Mouse (Mus musculus) forebrain, embryonic 11.5 days (tissue): ENCODE data around the gene A930033H14Rik. TPM values are rescaled to one million over a fixed set of nuclear protein-coding genes. Genes with fewer than 3 reads are reported as not detected.

Experiments used
- ATAC-seq: fragments of 200-750 bp; cut with Nextera tagmentation; replicated peaks from 2 replicates; pipeline ENCODE4 v1.8.0; 2017; ENCODE audit warnings: moderate TSS enrichment; ENCODE audit not compliant: low FRiP score
- DNase-seq: peaks from one replicate; pipeline ENCODE4 v3.0.0-alpha.2; 2017; ENCODE audit warnings: low spot score
- H3K27ac ChIP-seq: fragments of 300-500 bp; sonication (generic); 2 replicates; pipeline ENCODE4 v1.5.1; 2014; ENCODE audit warnings: low read depth, low read length
- H3K27me3 ChIP-seq: fragments of 300-500 bp; sonication (generic); 2 replicates; pipeline ENCODE4 v1.6.1; 2014; ENCODE audit warnings: mild to moderate bottlenecking, low read length, mixed read lengths; ENCODE audit not compliant: control insufficient read depth, insufficient read depth
- H3K36me3 ChIP-seq: fragments of 300-500 bp; sonication (generic); 2 replicates; pipeline ENCODE4 v1.6.1; 2014; ENCODE audit warnings: mild to moderate bottlenecking, low read length, moderate library complexity, mixed read lengths; ENCODE audit not compliant: control insufficient read depth, insufficient read depth
- H3K4me1 ChIP-seq: fragments of 300-500 bp; sonication (generic); replicated peaks from 2 replicates; pipeline ENCODE4 v1.6.1; 2014; ENCODE audit warnings: low read length, mixed read lengths; ENCODE audit not compliant: control insufficient read depth, insufficient read depth
- H3K4me2 ChIP-seq: fragments of 300-500 bp; sonication (generic); 2 replicates; pipeline ENCODE4 v1.6.1; 2014; ENCODE audit warnings: low read depth, mild to moderate bottlenecking, low read length, moderate library complexity, mixed read lengths; ENCODE audit not compliant: severe bottlenecking
- H3K4me3 ChIP-seq: fragments of 300-500 bp; sonication (generic); 2 replicates; pipeline ENCODE4 v1.5.1; 2014; ENCODE audit warnings: low read depth, low read length
- H3K9ac ChIP-seq: fragments of 300-500 bp; sonication (generic); 2 replicates; pipeline ENCODE4 v1.6.1; 2014; ENCODE audit warnings: low read length
- H3K9me3 ChIP-seq: fragments of 300-500 bp; sonication (generic); 2 replicates; pipeline ENCODE4 v1.6.1; 2016; ENCODE audit warnings: low read length, mixed read lengths; ENCODE audit not compliant: control insufficient read depth
- WGBS: fragments of 180-500 bp; shearing (Covaris S2); extraction: QIAGEN DNeasy Blood & Tissue Kit; methylation state at CpG from one replicate; pipeline ENCODE4 v1.1.7; 2014; 5-methylcytosine and 5-hydroxymethylcytosine counted together
- polyA plus RNA-seq: library from polyadenylated mRNA; unstranded; fragments of >200 nt; fragmentation: Nextera tagmentation; extraction: Ambion mirVana; gene quantifications from 2 replicates; pipeline ENCODE4 v1.2.1, GENCODE M21; 2014

A930033H14Rik gene
- 1.4 and 1.9 TPM in 2 replicates for polyA plus RNA-seq

DNA sequence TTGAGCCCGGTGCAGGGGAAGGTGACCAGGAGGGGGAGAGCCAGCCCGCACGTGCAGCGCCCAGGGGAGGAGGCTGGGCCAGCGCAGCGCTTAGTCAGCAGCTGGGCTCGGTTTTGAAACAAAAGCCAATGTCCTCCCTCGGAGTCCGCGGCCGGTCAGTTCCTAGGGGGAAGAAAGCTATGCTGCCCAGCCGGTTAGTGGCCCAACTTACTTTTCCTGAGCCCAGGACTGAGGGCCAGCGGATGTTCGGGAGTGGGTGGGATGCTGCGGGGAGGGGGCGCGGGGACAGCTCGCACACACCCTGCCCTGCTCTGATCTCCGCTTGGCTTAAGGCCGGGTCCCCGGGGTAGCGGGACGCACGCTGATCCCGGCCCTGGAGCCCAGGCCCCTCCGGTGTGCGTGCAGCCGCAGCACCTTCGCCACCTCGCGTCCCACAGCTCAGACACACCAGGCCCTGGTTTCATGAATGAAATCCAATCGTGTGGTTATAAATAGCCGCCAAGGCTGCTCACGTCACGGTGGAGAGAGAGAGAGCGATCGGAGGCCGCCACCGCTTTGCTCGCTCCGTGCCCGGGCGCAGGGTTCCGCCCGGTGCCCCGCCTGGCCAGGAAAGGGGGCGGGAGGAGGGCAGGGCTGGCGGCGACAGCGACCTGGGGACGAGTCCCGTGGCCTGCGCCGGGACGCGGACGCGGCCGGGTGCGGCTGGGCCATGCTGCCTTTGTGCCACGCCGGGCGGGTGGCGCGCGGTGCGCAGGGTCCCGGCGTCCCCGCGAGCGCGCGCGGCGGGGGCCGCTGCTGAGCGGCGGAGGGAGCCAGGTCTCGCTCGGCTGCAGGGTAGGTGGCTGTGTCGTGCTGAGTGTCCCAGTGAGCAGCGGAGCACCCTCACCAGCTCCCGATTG, at the start of gene A930033H14Rik:
Gene A930033H14Rik, minus strand, starts transcription at position 557 of the 899 bp plus-strand sequence.
- peak within 1 kb of the TSS; percentile 96 for H3K9ac ChIP-seq
- ATAC-seq (peak; percentile 93), DNase-seq (peak; percentile 89)
- WGBS, result under 1% methylated on average over 73 of the region's 84 CpGs
- H3K4me2 ChIP-seq, result peak within 1 kb of the TSS; percentile 85
- H3K9me3 ChIP-seq, result no peaks in the 10 kb centered on the region
- peaks cover 3% of the 10 kb centered on the region; the same call in 1 of the 2 replicates for H3K36me3 ChIP-seq
- H3K4me1 ChIP-seq, result peaks cover 5% of the 10 kb centered on the region; the same call in 1 of the 2 replicates
- H3K27ac ChIP-seq, result peak within 1 kb of the TSS; percentile 91
- no peaks in the 10 kb centered on the region for H3K27me3 ChIP-seq
- peak within 1 kb of the TSS; percentile 68 for H3K4me3 ChIP-seq

DNA sequence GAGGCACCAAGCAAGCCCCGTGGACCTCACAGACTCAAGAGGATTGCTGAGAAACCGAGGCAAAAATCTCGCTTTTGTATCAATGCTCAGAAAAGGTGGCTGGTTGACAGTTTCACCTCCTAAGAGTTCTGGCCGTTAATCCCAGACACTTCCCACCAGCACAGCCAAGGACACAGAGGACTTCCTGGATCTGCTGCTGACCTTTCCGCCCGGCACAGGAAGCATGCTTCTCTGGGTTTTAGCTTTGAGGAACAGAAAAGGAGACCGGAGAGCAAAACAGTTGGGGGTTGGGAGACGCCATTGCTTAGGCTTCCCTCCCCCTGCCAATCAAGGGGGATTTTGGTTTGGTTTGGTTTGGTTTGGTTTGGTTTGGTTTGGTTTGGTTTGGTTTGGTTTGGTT, 47.0 kb upstream of the A930033H14Rik start:
- Histone ChIP-seq H3K27ac (no peak overlapping the region), H3K36me3 (no peaks in the 10 kb centered on the region), H3K9ac (no peak overlapping the region), H3K4me3 (no peak overlapping the region), H3K4me1 (peaks cover 3% of the 10 kb centered on the region; the same call in 1 of the 2 replicates), H3K27me3 (no peaks in the 10 kb centered on the region), H3K4me2 (no peak overlapping the region), H3K9me3 (no peaks in the 10 kb centered on the region)
- ATAC-seq, result no peak
- WGBS, result 91% methylated on average over 8 of the region's 8 CpGs
- no peak for DNase-seq

DNA sequence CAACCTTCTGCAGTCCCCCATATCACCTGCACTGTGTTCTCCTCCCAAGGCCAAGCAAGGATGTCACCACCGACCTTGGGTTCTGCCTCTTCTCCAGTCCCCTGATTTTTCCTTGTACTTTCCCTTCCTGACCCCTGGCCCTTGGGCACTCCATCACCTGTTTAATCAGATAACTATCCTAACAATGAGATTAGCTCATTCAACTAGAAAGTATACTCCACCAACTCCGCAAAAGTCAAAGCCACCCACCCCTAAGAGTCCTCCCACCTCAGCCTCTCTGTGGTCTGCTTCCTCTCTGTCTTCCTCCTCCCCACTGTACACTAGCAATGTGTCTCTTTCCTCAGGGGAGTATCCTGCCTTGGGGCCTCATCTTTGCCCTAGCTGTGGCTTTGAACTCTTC, 46.3 kb upstream of the A930033H14Rik start:
- WGBS, result 84% methylated on average over 2 of the region's 2 CpGs
- peaks cover 3% of the 10 kb centered on the region; the same call in 1 of the 2 replicates for H3K4me1 ChIP-seq
- no peak for ATAC-seq
- H3K9me3 ChIP-seq, result no peaks in the 10 kb centered on the region
- H3K9ac ChIP-seq, result no peak overlapping the region
- H3K4me3 ChIP-seq, result no peak overlapping the region
- no peaks in the 10 kb centered on the region for H3K27me3 ChIP-seq
- no peak overlapping the region for H3K4me2 ChIP-seq
- H3K36me3 ChIP-seq, result no peaks in the 10 kb centered on the region
- H3K27ac ChIP-seq, result no peak overlapping the region
- no peak for DNase-seq

GRCm38 (mm10) chr10:69258588-69258987, 45.7 kb upstream of the A930033H14Rik start:
- Histone ChIP-seq H3K9ac (no peak overlapping the region), H3K4me2 (no peak overlapping the region), H3K36me3 (no peaks in the 10 kb centered on the region), H3K27me3 (no peaks in the 10 kb centered on the region), H3K4me3 (no peak overlapping the region), H3K27ac (no peak overlapping the region), H3K9me3 (no peaks in the 10 kb centered on the region), H3K4me1 (peaks cover 3% of the 10 kb centered on the region; the same call in 1 of the 2 replicates)
- 81% methylated on average over 9 of the region's 9 CpGs for WGBS
- ATAC-seq, result no peak
- DNase-seq, result no peak

- H3K27ac ChIP-seq, result no peak overlapping the region
- peaks cover 3% of the 10 kb centered on the region; the same call in 1 of the 2 replicates for H3K4me1 ChIP-seq
- no peaks in the 10 kb centered on the region for H3K9me3 ChIP-seq
- H3K9ac ChIP-seq, result no peak overlapping the region
- H3K4me3 ChIP-seq, result no peak overlapping the region
- H3K4me2 ChIP-seq, result no peak overlapping the region
- ATAC-seq, result no peak
- no peaks in the 10 kb centered on the region for H3K27me3 ChIP-seq
- WGBS, result 85% methylated on average over 6 of the region's 6 CpGs
- no peaks in the 10 kb centered on the region for H3K36me3 ChIP-seq
- DNase-seq, result no peak
These were observed 44.8 kb upstream of the A930033H14Rik start for GRCm38 (mm10) chr10:69257592-69258133.

DNA sequence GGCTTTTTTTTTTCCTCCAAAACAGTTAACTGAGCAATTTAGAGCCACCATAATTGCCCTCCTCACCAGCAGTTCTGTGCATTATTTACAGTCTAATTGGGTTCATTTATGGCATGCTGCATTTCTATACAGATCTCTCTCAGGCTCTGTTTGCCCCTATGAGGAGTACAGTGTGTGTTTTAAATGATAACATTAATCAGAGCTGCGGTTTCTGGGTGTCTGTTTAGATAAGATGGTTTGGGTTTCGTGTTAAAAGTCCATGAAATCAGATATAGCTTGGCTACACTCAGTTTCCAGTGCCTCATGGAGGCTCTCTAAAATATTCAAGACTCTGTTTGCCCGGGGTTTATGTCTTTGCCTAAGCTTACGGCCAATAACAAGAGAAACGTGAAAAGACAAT, 42.7 kb upstream of the A930033H14Rik start:
- Histone ChIP-seq H3K9me3 (no peaks in the 10 kb centered on the region), H3K4me2 (no peak overlapping the region), H3K4me3 (no peak overlapping the region), H3K36me3 (no peaks in the 10 kb centered on the region; the same call in 1 of the 2 replicates), H3K27me3 (no peaks in the 10 kb centered on the region), H3K9ac (no peak overlapping the region), H3K27ac (no peak overlapping the region), H3K4me1 (peaks cover 3% of the 10 kb centered on the region; the same call in 1 of the 2 replicates)
- ATAC-seq (no peak), DNase-seq (no peak)
- 77% methylated on average over 5 of the region's 5 CpGs for WGBS

DNA sequence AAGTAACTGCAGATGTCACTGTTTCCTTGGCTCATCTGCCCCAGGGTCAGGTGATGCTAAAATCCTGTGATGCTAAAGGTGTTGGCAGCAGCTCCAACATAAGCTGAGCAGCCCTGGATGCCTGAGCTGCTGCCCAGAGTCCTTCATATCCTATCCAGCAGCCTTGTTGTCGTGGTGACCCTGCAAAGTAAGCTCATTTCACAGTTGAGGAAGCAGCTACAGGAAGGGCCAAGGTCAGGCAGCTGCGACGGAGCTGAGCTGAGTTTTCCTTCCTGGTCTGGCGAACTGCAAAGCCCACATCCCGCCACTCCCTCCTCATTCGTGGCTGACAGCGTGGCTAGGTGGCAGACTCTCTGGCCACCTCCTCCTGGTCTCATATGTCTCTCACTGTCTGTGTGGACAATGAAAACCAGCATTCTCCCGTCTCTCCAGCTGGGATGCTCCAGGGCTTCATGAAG, 41.5 kb upstream of the A930033H14Rik start:
- ATAC-seq, result peak; percentile 83
- Histone ChIP-seq H3K4me2 (no peak overlapping the region), H3K9ac (no peak overlapping the region), H3K36me3 (no peaks in the 10 kb centered on the region; the same call in 1 of the 2 replicates), H3K27ac (no peak overlapping the region), H3K27me3 (no peaks in the 10 kb centered on the region), H3K4me1 (peaks cover 3% of the 10 kb centered on the region; the same call in 1 of the 2 replicates), H3K4me3 (no peak overlapping the region), H3K9me3 (no peaks in the 10 kb centered on the region)
- DNase-seq, result peak; percentile 61
- 26% methylated on average over 8 of the region's 8 CpGs for WGBS

DNA sequence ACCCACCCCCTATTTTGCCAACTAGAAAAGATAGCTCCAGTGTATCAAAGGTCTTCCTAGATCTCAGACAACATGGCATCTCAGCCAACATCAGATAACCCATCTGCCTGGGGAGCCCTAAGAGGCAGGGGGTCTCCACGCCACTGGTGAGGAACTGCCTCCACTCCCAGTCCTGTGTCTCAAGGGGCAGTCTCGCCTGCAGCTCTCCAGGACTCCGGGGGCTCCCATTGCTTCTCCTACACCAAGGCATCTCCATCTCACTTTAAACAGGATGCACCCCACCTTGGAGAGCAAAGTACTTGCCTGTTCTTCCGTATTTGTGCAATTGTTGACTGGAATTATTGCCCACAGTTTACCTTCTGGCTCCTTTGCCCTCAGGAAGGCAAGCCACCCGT, 40.8 kb upstream of the A930033H14Rik start:
- WGBS, result 78% methylated on average over 5 of the region's 5 CpGs
- Histone ChIP-seq H3K9me3 (no peaks in the 10 kb centered on the region), H3K9ac (no peak overlapping the region), H3K4me1 (peaks cover 3% of the 10 kb centered on the region; the same call in 1 of the 2 replicates), H3K4me2 (no peak overlapping the region), H3K27ac (no peak overlapping the region), H3K36me3 (no peaks in the 10 kb centered on the region; the same call in 1 of the 2 replicates), H3K27me3 (no peaks in the 10 kb centered on the region), H3K4me3 (no peak overlapping the region)
- no peak for ATAC-seq
- no peak for DNase-seq
